In the genomic region with DNA sequence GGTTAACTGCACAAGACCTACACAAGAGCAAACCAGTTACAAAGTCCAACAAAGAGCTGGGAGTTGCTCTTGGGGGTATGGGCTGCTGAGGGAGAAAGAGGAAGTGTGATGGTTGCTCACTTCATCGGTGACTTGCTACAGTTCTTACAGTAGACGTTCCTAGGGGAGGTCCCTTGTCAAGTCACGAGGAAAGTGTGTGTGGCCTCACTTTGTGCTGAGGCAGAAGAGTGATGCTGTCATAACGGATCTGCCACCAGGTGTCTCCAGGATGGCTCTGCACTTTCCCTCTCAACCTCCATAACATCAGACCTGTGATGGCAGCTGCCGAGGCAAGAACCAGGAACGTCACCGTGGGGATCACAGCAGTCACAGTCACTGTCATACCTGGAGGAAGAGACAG, we compare ENCODE assay signal across 24 mouse cellular contexts. TPM values are rescaled to one million over a fixed set of nuclear protein-coding genes. Genes with fewer than 3 reads are reported as not detected.
DNase-seq lines count a peak whose midpoint lies in the region; ATAC-seq and TF ChIP-seq lines count a peak whose summit lies in the region.
"Had no signal": no experiment of that assay in that cellular context is flagged by ENCODE, and none has a peak within 500 bp of the region (broad histone marks: within the 10 kb centered on the region; RNA-seq: fewer than 3 reads in every experiment).

No protein-coding gene starts in this region.

- H3K36me3 ChIP-seq in liver, adult 2 months (ENCODE audit: control insufficient read depth, insufficient read depth, low read length): no peaks in the 10 kb centered on the region
- H3K36me3 ChIP-seq in liver, embryonic 11.5 days (ENCODE audit: control insufficient read depth, insufficient read depth, low read length): no peaks in the 10 kb centered on the region
- H3K36me3 ChIP-seq: embryonic facial prominence, embryonic 10.5 days; limb, embryonic 10.5 days; neural tube, embryonic 13.5 days; stomach, embryonic 15.5 days had no signal

- H3K9ac ChIP-seq in liver, adult 2 months (ENCODE audit: low read depth, low read length): no peak overlapping the region
- H3K9ac ChIP-seq in liver, embryonic 11.5 days (ENCODE audit: low read depth, low read length): no peak overlapping the region
- H3K9ac ChIP-seq: neural tube, embryonic 13.5 days; stomach, embryonic 15.5 days had no signal

- no peak for TF ChIP-seq POLR2A in cerebellum, adult 2 months (IDR thresholded peaks at IDR 0.05; ENCODE audit: borderline replicate concordance, insufficient read depth, low read length)
- no peak for TF ChIP-seq POLR2A in liver, adult 2 months (IDR thresholded peaks at IDR 0.05; ENCODE audit: extremely low read depth, insufficient read depth, low read length)

- H3K27ac ChIP-seq in cerebellum, adult 2 months (ENCODE audit: insufficient read depth, low read length): no peak overlapping the region
- H3K27ac ChIP-seq in liver, adult 2 months (replicated peaks; ENCODE audit: insufficient read depth, low read depth, low read length): no peak overlapping the region
- H3K27ac ChIP-seq in liver, embryonic 11.5 days (ENCODE audit: low read depth, low read length): no peak overlapping the region
- H3K27ac ChIP-seq: embryonic facial prominence, embryonic 10.5 days; limb, embryonic 10.5 days; neural tube, embryonic 13.5 days; stomach, embryonic 15.5 days had no signal

- no peak for ATAC-seq in liver, embryonic 11.5 days (replicated peaks; ENCODE audit: low FRiP score)
- ATAC-seq in granulocyte monocyte progenitor cell, adult 5-6 weeks (replicated peaks; ENCODE audit: poor library complexity, severe bottlenecking): peak; percentile 79
- ATAC-seq: intestine, embryonic 16.5 days had no signal

- WGBS in cerebellum, adult 2 months: 78% methylated on average over 7 of the region's 7 CpGs
- WGBS in liver, adult 2 months: 82% methylated on average over 7 of the region's 7 CpGs
- 74% methylated on average over 7 of the region's 7 CpGs for WGBS in liver, embryonic 11.5 days

- H3K79me2 ChIP-seq in liver, adult 2 months (ENCODE audit: control insufficient read depth, insufficient read depth, low read length): no peaks in the 10 kb centered on the region

- no peaks in the 10 kb centered on the region for H3K9me3 ChIP-seq in liver, embryonic 11.5 days (ENCODE audit: control insufficient read depth, low read length)
- H3K9me3 ChIP-seq: embryonic facial prominence, embryonic 10.5 days; limb, embryonic 10.5 days; megakaryocyte, embryonic 14.5 days; neural tube, embryonic 13.5 days; stomach, embryonic 15.5 days had no signal

- H3K27me3 ChIP-seq in cerebellum, adult 2 months (ENCODE audit: control insufficient read depth, insufficient read depth, low read length): no peaks in the 10 kb centered on the region
- H3K27me3 ChIP-seq in liver, adult 2 months (ENCODE audit: control insufficient read depth, insufficient read depth, low read length): no peaks in the 10 kb centered on the region
- no peaks in the 10 kb centered on the region for H3K27me3 ChIP-seq in liver, embryonic 11.5 days (replicated peaks; ENCODE audit: control insufficient read depth, insufficient read depth, low read length)
- H3K27me3 ChIP-seq: neural tube, embryonic 13.5 days; stomach, embryonic 15.5 days had no signal

- DNase-seq in cerebellum, adult 2 months: no peak
- no peak for DNase-seq in cerebellum, postnatal 14 days
- DNase-seq in liver, adult 2 months (ENCODE audit: extremely low read depth, low read depth, low spot score): no peak
- no peak for DNase-seq in liver, embryonic 11.5 days (ENCODE audit: low spot score)
- DNase-seq in 416B (ENCODE audit: low read depth): peak; percentile 43
- no peak for DNase-seq in frontal cortex, postnatal 36 days (ENCODE audit: low spot score in 2 of 2)
- DNase-seq in urinary bladder, postnatal 4 days (ENCODE audit: low spot score in 2 of 2): no peak
- DNase-seq: adrenal gland, postnatal 25 days; cerebellum, postnatal 10 days; gastrocnemius, postnatal 36 days; kidney, postnatal 14 days; lung, adult 18-20 months; right cerebral cortex, postnatal 4 days; thymus, postnatal 36 days had no signal

- H3K4me2 ChIP-seq in liver, embryonic 11.5 days: no peak overlapping the region
- H3K4me2 ChIP-seq: neural tube, embryonic 13.5 days; stomach, embryonic 15.5 days had no signal

- TF ChIP-seq CTCF in cerebellum, adult 2 months (IDR thresholded peaks at IDR 0.05; ENCODE audit: borderline replicate concordance, insufficient read depth, low read depth, low read length): peak; percentile 20; the same call in 1 of the 2 replicates
- peak; percentile 25; the same call in 1 of the 2 replicates for TF ChIP-seq CTCF in liver, adult 2 months (IDR thresholded peaks at IDR 0.05; ENCODE audit: low read depth, low read length)

- no peaks in the 10 kb centered on the region for H3K4me1 ChIP-seq in cerebellum, adult 2 months (ENCODE audit: control insufficient read depth, insufficient read depth, low read length)
- peaks cover 5% of the 10 kb centered on the region for H3K4me1 ChIP-seq in liver, adult 2 months (ENCODE audit: control insufficient read depth, insufficient read depth, low read length)
- H3K4me1 ChIP-seq in liver, embryonic 11.5 days (replicated peaks; ENCODE audit: control insufficient read depth, insufficient read depth, low read length): peaks cover 5% of the 10 kb centered on the region; the same call in 1 of the 2 replicates
- H3K4me1 ChIP-seq: neural tube, embryonic 13.5 days; stomach, embryonic 15.5 days had no signal

- no peak overlapping the region for H3K4me3 ChIP-seq in cerebellum, adult 2 months (replicated peaks; ENCODE audit: insufficient read depth, low read depth, low read length)
- no peak overlapping the region for H3K4me3 ChIP-seq in liver, adult 2 months (ENCODE audit: insufficient read depth, low read depth, low read length)
- H3K4me3 ChIP-seq in liver, embryonic 11.5 days (ENCODE audit: low read depth, low read length): no peak overlapping the region
- H3K4me3 ChIP-seq: embryonic facial prominence, embryonic 10.5 days; erythroblast, embryonic 14.5 days; limb, embryonic 10.5 days; megakaryocyte, embryonic 14.5 days; neural tube, embryonic 13.5 days; stomach, embryonic 15.5 days had no signal

RNA-seq across cellular contexts. Expression of gene Gucy2g, which starts 13.9 kb away (rescaled TPM):
- polyA plus RNA-seq in cerebellum, adult 2 months (2012; rRNA removed): 0.05 and 0.10 TPM in 2 replicates
- total RNA-seq in liver, adult 2 months (2014; rRNA removed): not detected in 2 replicates
- 0.04 TPM in 2 replicates for polyA plus RNA-seq in liver, adult 2 months (2012; rRNA removed)
- 0.04 TPM in 1 of 2 replicates, not detected in the other for polyA plus RNA-seq in liver, embryonic 11.5 days (2014; fragmentation: Nextera tagmentation; extraction: Ambion mirVana)
- total RNA-seq in granulocyte monocyte progenitor cell, adult 5-6 weeks (2014; fragmentation: Nextera tagmentation): not detected in 2 replicates
- total RNA-seq in granulocyte monocyte progenitor cell, adult 5-6 weeks (2017): not detected in 2 replicates
- total RNA-seq: adrenal gland, postnatal 25 days had no signal
- polyA plus RNA-seq: embryonic facial prominence, embryonic 10.5 days; erythroblast, embryonic 14.5 days; heart, embryonic 14.5 days; hindbrain, embryonic 11.5 days; limb, embryonic 10.5 days; neural tube, embryonic 13.5 days had no signal

RNA-seq across cellular contexts. Expression of gene Acsl5, which starts 24.6 kb away (rescaled TPM):
- polyA plus RNA-seq in cerebellum, adult 2 months (2012; rRNA removed): 12.6 and 14.6 TPM in 2 replicates
- 1,037 and 1,190 TPM in 2 replicates for total RNA-seq in liver, adult 2 months (2014; rRNA removed)
- 206 and 249 TPM in 2 replicates for polyA plus RNA-seq in liver, adult 2 months (2012; rRNA removed)
- 125 and 130 TPM in 2 replicates for polyA plus RNA-seq in liver, embryonic 11.5 days (2014; fragmentation: Nextera tagmentation; extraction: Ambion mirVana)
- 68.6 and 120 TPM in 2 replicates for total RNA-seq in granulocyte monocyte progenitor cell, adult 5-6 weeks (2014; fragmentation: Nextera tagmentation)
- total RNA-seq in granulocyte monocyte progenitor cell, adult 5-6 weeks (2017): 127 and 204 TPM in 2 replicates

RNA-seq across cellular contexts. Expression of gene Tectb, which starts 46.6 kb away (rescaled TPM):
- 0.03 TPM in 1 of 2 replicates, not detected in the other for polyA plus RNA-seq in cerebellum, adult 2 months (2012; rRNA removed)
- total RNA-seq in liver, adult 2 months (2014; rRNA removed): 0.18 and 0.20 TPM in 2 replicates
- polyA plus RNA-seq in liver, adult 2 months (2012; rRNA removed): 0.07 TPM in 1 of 2 replicates, not detected in the other
- polyA plus RNA-seq in liver, embryonic 11.5 days (2014; fragmentation: Nextera tagmentation; extraction: Ambion mirVana): not detected in 2 replicates
- total RNA-seq in granulocyte monocyte progenitor cell, adult 5-6 weeks (2014; fragmentation: Nextera tagmentation): not detected in 2 replicates
- not detected in 2 replicates for total RNA-seq in granulocyte monocyte progenitor cell, adult 5-6 weeks (2017)
- polyA plus RNA-seq: embryonic facial prominence, embryonic 10.5 days; erythroblast, embryonic 14.5 days; heart, embryonic 14.5 days; hindbrain, embryonic 11.5 days; limb, embryonic 10.5 days; stomach, embryonic 15.5 days had no signal
